Mouse (Mus musculus): ENCODE measurements around the gene Hesx1.

Gene Hesx1

GRCm38 (mm10) chr14:26994211-26994741 lies at the start of gene Hesx1:
Gene Hesx1 (plus strand): TSS chr14:26994416.
- 10% methylated on average over 16 of the region's 16 CpGs for WGBS

GRCm38 (mm10) chr14:26956139-26956538 lies 38.1 kb upstream of the Hesx1 start:
- WGBS = 73% methylated on average over 2 of the region's 2 CpGs

- 87% methylated on average over 1 of the region's 1 CpGs for WGBS
Observed at GRCm38 (mm10) chr14:26960518-26960917, 33.7 kb upstream of the Hesx1 start.

GRCm38 (mm10) chr14:26969164-26969563 lies 25.1 kb upstream of the Hesx1 start:
- 47% methylated on average over 3 of the region's 3 CpGs for WGBS

GRCm38 (mm10) chr14:26969856-26970407 lies 24.3 kb upstream of the Hesx1 start:
- under 1% methylated on average over 62 of the region's 62 CpGs for WGBS

- WGBS = under 1% methylated on average over 53 of the region's 53 CpGs
Observed at GRCm38 (mm10) chr14:26970439-26970932, 23.7 kb upstream of the Hesx1 start.

GRCm38 (mm10) chr14:26971106-26971789 lies 23.0 kb upstream of the Hesx1 start, which contains the start of gene Appl1:
Gene Appl1 (minus strand): TSS chr14:26971232.
- 20% methylated on average over 10 of the region's 10 CpGs for WGBS

GRCm38 (mm10) chr14:26973089-26973488 lies 21.1 kb upstream of the Hesx1 start:
- 92% methylated on average over 2 of the region's 2 CpGs for WGBS

GRCm38 (mm10) chr14:26975490-26975889 lies 18.7 kb upstream of the Hesx1 start:
- WGBS = 85% methylated on average over 3 of the region's 3 CpGs

- WGBS = 64% methylated on average over 7 of the region's 7 CpGs
Observed at GRCm38 (mm10) chr14:26976212-26976611, 18.0 kb upstream of the Hesx1 start.

- WGBS = 58% methylated on average over 2 of the region's 2 CpGs
Observed at GRCm38 (mm10) chr14:26977500-26977899, 16.7 kb upstream of the Hesx1 start.

- 96% methylated on average over 3 of the region's 3 CpGs for WGBS
Observed at GRCm38 (mm10) chr14:26979808-26980207, 14.4 kb upstream of the Hesx1 start.

GRCm38 (mm10) chr14:26981021-26981420 lies 13.2 kb upstream of the Hesx1 start:
- 95% methylated on average over 8 of the region's 8 CpGs for WGBS

GRCm38 (mm10) chr14:26981494-26982149 lies 12.6 kb upstream of the Hesx1 start:
- 66% methylated on average over 5 of the region's 5 CpGs for WGBS

GRCm38 (mm10) chr14:26982150-26982530 lies 12.1 kb upstream of the Hesx1 start:
- 68% methylated on average over 5 of the region's 5 CpGs for WGBS

- 70% methylated on average over 2 of the region's 2 CpGs for WGBS
Observed at GRCm38 (mm10) chr14:26988694-26989093, 5.5 kb upstream of the Hesx1 start.

- 82% methylated on average over 18 of the region's 18 CpGs for WGBS
Observed at GRCm38 (mm10) chr14:26991622-26992021, 2.6 kb upstream of the Hesx1 start.

GRCm38 (mm10) chr14:26993427-26993826 lies 789 bp upstream of the Hesx1 start:
- WGBS = 78% methylated on average over 3 of the region's 3 CpGs

- 21% methylated on average over 11 of the region's 11 CpGs for WGBS
Observed at GRCm38 (mm10) chr14:27000386-27000785, 6.2 kb downstream of the Hesx1 start.

- WGBS = 79% methylated on average over 7 of the region's 7 CpGs
Observed at GRCm38 (mm10) chr14:27004906-27005305, 10.7 kb downstream of the Hesx1 start.

- WGBS = 52% methylated on average over 6 of the region's 6 CpGs
Observed at GRCm38 (mm10) chr14:27005937-27006336, 11.7 kb downstream of the Hesx1 start.

- WGBS = 86% methylated on average over 5 of the region's 5 CpGs
Observed at GRCm38 (mm10) chr14:27011561-27011960, 17.3 kb downstream of the Hesx1 start.

- WGBS = 88% methylated on average over 4 of the region's 4 CpGs
Observed at GRCm38 (mm10) chr14:27013658-27014057, 19.4 kb downstream of the Hesx1 start.

All from cerebral cortex, adult 2 months (tissue).